Mouse (Mus musculus) stomach, embryonic 16.5 days (tissue): ENCODE data around the gene Olfr1390. TPM values are rescaled to one million over a fixed set of nuclear protein-coding genes. Genes with fewer than 3 reads are reported as not detected.
"Not testable (repeated sequence)": the region's sequence is repeated elsewhere in the genome, so short reads cannot be mapped to it uniquely, and the experiment has no call there.

Source experiments
- ATAC-seq: fragments of 200-750 bp; cut with Nextera tagmentation; 2 replicates; pipeline ENCODE4 v1.8.0; 2017; ENCODE audit warnings: moderate number of reproducible peaks, moderate TSS enrichment; ENCODE audit not compliant: insufficient read depth, low FRiP score
- H3K27ac ChIP-seq: fragments of 300-500 bp; sonication (generic); 2 replicates; pipeline ENCODE4 v1.5.1; 2014; ENCODE audit warnings: low read length
- H3K27me3 ChIP-seq: fragments of 300-500 bp; sonication (generic); 2 replicates; pipeline ENCODE4 v1.6.1; 2014; ENCODE audit warnings: low read length, control low read depth, mixed read lengths; ENCODE audit not compliant: control insufficient read depth, insufficient read depth
- H3K36me3 ChIP-seq: fragments of 300-500 bp; sonication (generic); 2 replicates; pipeline ENCODE4 v1.6.1; 2014; ENCODE audit warnings: low read length; ENCODE audit not compliant: control insufficient read depth, insufficient read depth
- H3K4me1 ChIP-seq: fragments of 300-500 bp; sonication (generic); 2 replicates; pipeline ENCODE4 v1.6.1; 2014; ENCODE audit warnings: low read length, control low read depth, mixed read lengths; ENCODE audit not compliant: control insufficient read depth, insufficient read depth
- H3K4me2 ChIP-seq: fragments of 300-500 bp; sonication (generic); 2 replicates; pipeline ENCODE4 v1.6.1; 2014; ENCODE audit warnings: low read depth, low read length, mixed read lengths
- H3K4me3 ChIP-seq: fragments of 300-500 bp; sonication (generic); replicated peaks from 2 replicates; pipeline ENCODE4 v1.5.1; 2014; ENCODE audit warnings: mild to moderate bottlenecking, low read length
- H3K9ac ChIP-seq: fragments of 300-500 bp; sonication (generic); 2 replicates; pipeline ENCODE4 v1.6.1; 2014; ENCODE audit warnings: low read length
- H3K9me3 ChIP-seq: fragments of 300-500 bp; sonication (generic); replicated peaks from 2 replicates; pipeline ENCODE4 v1.6.1; 2016; ENCODE audit warnings: low read length, control low read depth; ENCODE audit not compliant: control insufficient read depth
- WGBS: fragments of 180-500 bp; shearing (Covaris S2); extraction: QIAGEN DNeasy Blood & Tissue Kit; methylation state at CpG from one replicate; pipeline ENCODE4 v1.1.7; 2014; 5-methylcytosine and 5-hydroxymethylcytosine counted together
- polyA plus RNA-seq: library from polyadenylated mRNA; unstranded; fragments of >200 nt; fragmentation: Nextera tagmentation; extraction: Ambion mirVana; gene quantifications from 2 replicates; pipeline ENCODE4 v1.2.1, GENCODE M21; 2015

Gene Olfr1390
- not detected in 2 replicates for polyA plus RNA-seq

DNA sequence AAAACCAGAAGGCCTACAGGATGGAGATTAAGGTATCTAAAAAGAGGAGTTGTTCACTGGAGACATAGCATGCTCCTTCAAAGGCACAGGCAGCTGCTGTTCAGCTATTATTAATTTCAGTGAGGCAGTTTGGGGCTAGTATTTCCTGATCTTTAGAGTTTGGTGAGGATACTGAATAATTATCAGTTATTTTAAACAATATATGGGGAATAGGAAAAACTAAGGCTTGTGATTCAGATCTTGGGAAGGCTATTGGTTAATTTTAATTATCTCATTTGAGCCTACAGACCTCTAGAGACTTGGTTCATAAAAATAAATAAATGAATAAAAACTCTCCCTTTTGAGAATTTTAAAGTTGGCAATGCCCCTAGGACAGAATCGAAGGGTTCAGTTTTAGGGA is at the start of gene Olfr1390:
TSS of gene Olfr1390 (plus strand) at position 301 of the 400 bp plus-strand sequence.
- WGBS, result 85% methylated on average over 1 of the region's 1 CpGs
- Histone ChIP-seq H3K9me3 (no peaks in the 10 kb centered on the region), H3K27me3 (no peaks in the 10 kb centered on the region), H3K36me3 (no peaks in the 10 kb centered on the region), H3K27ac (no peak within 1 kb of the TSS), H3K4me2 (no peak within 1 kb of the TSS), H3K9ac (no peak within 1 kb of the TSS), H3K4me1 (no peaks in the 10 kb centered on the region), H3K4me3 (no peak within 1 kb of the TSS)
- ATAC-seq, result no peak

DNA sequence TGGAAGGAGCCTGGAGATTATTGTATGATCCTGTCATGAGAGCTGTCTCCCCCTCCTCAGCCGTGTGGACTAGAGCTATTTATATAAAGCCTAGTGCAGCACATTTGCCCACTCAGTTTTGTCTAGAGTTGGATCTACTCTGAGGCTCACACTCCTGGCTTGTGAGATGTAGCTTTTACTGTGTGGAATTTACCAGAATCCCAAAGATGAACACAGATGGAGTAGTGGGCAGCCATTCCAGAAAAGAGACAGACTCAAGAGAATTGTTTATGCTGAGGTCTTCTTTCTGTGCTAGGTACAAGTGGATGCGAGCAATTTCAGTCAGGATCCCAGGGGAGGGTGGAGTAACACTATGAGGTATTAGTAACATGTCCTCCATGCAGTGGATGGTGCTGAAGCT is 47.7 kb upstream of the Olfr1390 start:
- 67% methylated on average over 2 of the region's 2 CpGs for WGBS
- no peak overlapping the region for H3K27ac ChIP-seq
- no peak for ATAC-seq
- H3K36me3 ChIP-seq, result no peaks in the 10 kb centered on the region
- no peaks in the 10 kb centered on the region for H3K4me1 ChIP-seq
- H3K4me2 ChIP-seq, result no peak overlapping the region
- H3K4me3 ChIP-seq, result no peak overlapping the region
- H3K27me3 ChIP-seq, result no peaks in the 10 kb centered on the region
- H3K9ac ChIP-seq, result no peak overlapping the region
- H3K9me3 ChIP-seq, result no peaks in the 10 kb centered on the region

DNA sequence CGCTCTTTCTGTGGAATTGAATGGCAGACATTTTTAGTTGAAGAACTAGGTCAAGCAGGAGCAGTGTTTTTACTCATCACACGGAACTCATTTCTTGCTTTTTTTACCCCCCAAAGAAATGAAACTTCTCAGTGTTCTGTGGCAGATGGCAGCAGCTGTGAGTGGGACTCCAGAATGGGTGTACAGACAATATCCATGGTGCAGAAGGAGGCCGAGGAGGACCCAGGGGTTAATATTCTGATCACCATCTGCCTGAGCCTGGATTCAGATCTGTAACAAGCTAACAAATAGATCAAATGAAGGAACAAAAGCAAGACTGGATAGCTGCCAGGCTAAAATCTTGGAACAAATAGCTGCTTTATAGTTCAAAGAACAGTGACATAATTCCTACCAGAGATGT is 42.2 kb upstream of the Olfr1390 start:
- no peak overlapping the region for H3K27ac ChIP-seq
- H3K4me3 ChIP-seq, result no peak overlapping the region
- no peak overlapping the region for H3K4me2 ChIP-seq
- 57% methylated on average over 3 of the region's 3 CpGs for WGBS
- no peaks in the 10 kb centered on the region for H3K4me1 ChIP-seq
- ATAC-seq, result no peak
- no peaks in the 10 kb centered on the region for H3K9me3 ChIP-seq
- H3K9ac ChIP-seq, result no peak overlapping the region
- H3K36me3 ChIP-seq, result no peaks in the 10 kb centered on the region
- H3K27me3 ChIP-seq, result no peaks in the 10 kb centered on the region

DNA sequence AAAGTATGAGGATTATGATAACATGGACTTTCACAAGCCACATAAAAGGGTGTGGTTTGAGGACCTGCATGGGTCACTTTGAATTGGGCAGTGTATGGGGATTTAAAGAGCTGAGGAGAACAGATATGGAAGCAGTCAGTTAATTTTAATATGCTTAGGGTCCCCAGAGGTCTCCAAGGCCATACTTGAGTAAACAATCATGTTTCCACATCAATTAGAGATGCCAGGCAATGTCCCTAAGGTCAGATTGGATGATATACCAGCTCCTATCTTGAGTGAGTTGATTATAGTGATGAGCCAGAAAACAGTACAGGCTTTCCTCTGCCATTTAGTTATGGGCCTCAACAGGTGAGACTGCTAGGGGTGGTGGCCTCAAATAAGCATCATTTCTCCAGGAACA is 30.5 kb upstream of the Olfr1390 start, which contains the start of gene Olfr10:
TSS of gene Olfr10 (plus strand) at position 301 of the 400 bp plus-strand sequence.
- H3K27ac ChIP-seq, result no peak within 1 kb of the TSS
- no peaks in the 10 kb centered on the region for H3K27me3 ChIP-seq
- H3K4me1 ChIP-seq, result no peaks in the 10 kb centered on the region
- H3K36me3 ChIP-seq, result no peaks in the 10 kb centered on the region
- no peak within 1 kb of the TSS for H3K9ac ChIP-seq
- no peaks in the 10 kb centered on the region for H3K9me3 ChIP-seq
- no peak within 1 kb of the TSS for H3K4me3 ChIP-seq
- no peak within 1 kb of the TSS for H3K4me2 ChIP-seq
- no peak for ATAC-seq

DNA sequence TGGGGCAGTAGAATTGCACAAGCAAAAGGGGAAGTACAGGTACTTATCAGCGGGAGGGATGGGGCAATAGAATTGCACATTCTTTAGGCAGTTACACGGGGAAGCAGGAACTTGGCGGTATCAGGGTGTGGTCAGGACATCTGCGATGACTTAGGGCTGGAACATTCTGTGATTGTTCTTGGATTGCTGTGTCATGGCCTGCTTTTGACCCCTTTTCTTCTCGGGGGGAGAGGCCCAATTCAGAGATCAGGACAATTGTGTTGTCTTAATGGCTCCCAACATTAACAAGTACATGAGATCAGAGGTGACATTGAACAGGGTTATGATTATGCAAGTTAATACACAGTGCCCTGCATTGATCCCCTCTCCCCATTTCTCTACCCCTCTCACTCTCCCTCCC is 26.4 kb upstream of the Olfr1390 start:
- H3K9ac ChIP-seq, H3K4me1 ChIP-seq, H3K36me3 ChIP-seq, H3K4me2 ChIP-seq, H3K27ac ChIP-seq, ATAC-seq, H3K27me3 ChIP-seq, H3K9me3 ChIP-seq, H3K4me3 ChIP-seq: not testable (repeated sequence)
- WGBS, result 83% methylated on average over 5 of the region's 5 CpGs

DNA sequence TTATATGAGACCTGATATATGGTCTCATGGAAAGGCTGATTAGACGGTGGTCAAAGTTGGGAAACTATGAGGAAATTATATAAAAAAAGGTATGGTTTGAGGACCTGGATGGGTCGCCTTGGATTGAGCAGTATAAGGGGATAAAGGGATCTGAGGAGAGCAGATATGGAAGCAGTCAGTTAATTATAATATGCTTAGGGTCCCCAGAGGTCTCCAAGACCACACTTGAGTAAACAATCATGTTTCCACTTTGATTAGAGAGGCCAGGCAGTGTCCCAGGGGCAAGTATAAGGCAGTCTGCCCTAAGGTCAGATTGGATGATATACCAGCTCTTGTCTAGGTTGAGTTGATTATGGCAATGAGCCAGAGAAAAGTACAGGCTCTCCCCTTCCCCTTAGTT is 12.5 kb upstream of the Olfr1390 start, which contains the start of gene Olfr1391:
TSS of gene Olfr1391 (plus strand) at position 301 of the 400 bp plus-strand sequence.
- 73% methylated on average over 2 of the region's 2 CpGs for WGBS

DNA sequence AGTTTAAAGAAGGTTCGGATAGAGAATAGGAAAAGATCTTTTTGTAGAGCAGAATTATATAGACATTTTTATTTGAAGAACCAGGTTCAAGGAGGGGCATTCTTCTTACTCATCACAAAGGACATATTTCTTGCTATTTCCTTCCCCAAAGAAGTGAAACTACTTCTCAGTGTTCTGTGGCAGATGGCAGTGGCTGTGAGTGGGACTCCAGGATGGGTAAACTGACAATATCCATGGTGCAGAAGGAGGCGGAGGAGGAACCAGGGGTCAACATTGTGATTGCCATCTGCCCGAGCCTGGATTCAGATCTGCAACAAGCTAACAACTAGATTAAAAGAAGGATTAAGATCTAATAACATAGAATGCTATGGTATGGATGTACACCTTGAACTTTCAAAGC is 8.3 kb upstream of the Olfr1390 start:
- ATAC-seq, result no peak
- no peak overlapping the region for H3K4me3 ChIP-seq
- H3K9me3 ChIP-seq, result no peaks in the 10 kb centered on the region
- H3K27me3 ChIP-seq, result no peaks in the 10 kb centered on the region
- H3K4me2 ChIP-seq, result no peak overlapping the region
- WGBS, result 83% methylated on average over 3 of the region's 3 CpGs
- H3K9ac ChIP-seq, result no peak overlapping the region
- no peaks in the 10 kb centered on the region for H3K36me3 ChIP-seq
- H3K27ac ChIP-seq, result no peak overlapping the region
- no peaks in the 10 kb centered on the region for H3K4me1 ChIP-seq

More for the DNA sequence above, 12.5 kb upstream of the Olfr1390 start, which contains the start of gene Olfr1391:
- H3K9ac ChIP-seq, result no peak within 1 kb of the TSS
- H3K9me3 ChIP-seq, result no peaks in the 10 kb centered on the region
- no peaks in the 10 kb centered on the region for H3K27me3 ChIP-seq
- no peak within 1 kb of the TSS for H3K4me3 ChIP-seq
- no peak within 1 kb of the TSS for H3K4me2 ChIP-seq
- H3K36me3 ChIP-seq, result no peaks in the 10 kb centered on the region
- H3K4me1 ChIP-seq, result no peaks in the 10 kb centered on the region
- ATAC-seq, result no peak
- no peak within 1 kb of the TSS for H3K27ac ChIP-seq

DNA sequence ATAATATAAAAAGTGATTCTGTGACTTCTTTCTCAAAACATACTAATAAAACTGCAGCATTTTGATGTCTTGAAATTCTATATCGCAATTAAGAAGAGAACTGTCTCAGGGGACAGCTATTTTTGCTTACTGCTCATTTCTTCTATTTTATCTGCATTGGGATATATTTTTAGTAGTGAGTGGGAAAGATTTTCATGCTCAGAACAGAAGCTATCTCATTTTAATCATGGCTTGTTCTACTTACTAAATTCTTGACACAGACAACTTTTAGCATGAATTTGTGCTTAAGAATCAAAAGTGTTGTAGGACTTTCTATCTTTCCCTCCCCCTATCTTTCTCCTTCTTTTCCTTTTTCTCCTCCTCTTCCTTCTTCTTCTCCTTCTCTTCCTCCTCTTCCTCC is 5.3 kb upstream of the Olfr1390 start:
- WGBS, result 76% methylated on average over 1 of the region's 1 CpGs
- H3K9me3 ChIP-seq, result no peaks in the 10 kb centered on the region
- H3K4me3 ChIP-seq, result no peak overlapping the region
- H3K27me3 ChIP-seq, result no peaks in the 10 kb centered on the region
- H3K9ac ChIP-seq, result no peak overlapping the region
- no peak for ATAC-seq
- H3K36me3 ChIP-seq, result no peaks in the 10 kb centered on the region
- H3K27ac ChIP-seq, result no peak overlapping the region
- no peak overlapping the region for H3K4me2 ChIP-seq
- no peaks in the 10 kb centered on the region for H3K4me1 ChIP-seq

DNA sequence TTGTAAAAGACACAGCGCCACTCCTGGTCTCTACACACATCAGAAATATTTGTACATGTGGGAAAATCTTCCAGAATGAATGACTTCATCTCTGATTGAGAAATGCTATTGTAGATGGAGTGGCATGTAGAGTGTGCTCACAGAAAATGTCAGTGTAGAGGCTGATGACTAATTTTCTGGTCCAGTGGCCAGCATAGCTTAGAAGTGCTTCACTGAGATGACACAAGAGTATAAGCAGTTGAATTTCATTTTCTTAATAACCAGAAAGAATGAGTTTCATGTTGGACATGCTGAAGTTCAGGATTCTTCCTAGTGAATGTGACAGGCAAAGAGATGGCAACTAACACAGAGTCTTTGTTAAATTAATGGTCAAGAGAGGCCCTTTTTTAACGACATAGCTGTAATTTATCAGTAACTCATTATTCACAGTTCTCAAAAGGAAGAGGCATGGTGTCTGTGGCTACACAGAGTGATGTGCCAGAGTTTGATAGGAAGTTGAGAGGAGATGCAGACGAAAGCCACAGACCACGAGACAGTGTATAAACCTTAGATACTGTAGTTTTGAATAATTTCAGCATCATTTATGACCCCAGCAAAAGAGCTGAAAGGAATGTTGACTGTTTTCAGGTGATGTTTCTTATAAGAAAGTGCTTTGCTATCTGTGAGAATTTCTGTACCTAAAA is 2.3 kb downstream of the Olfr1390 start:
- H3K4me2 ChIP-seq, result no peak overlapping the region
- no peak overlapping the region for H3K4me3 ChIP-seq
- WGBS, result 63% methylated on average over 4 of the region's 4 CpGs
- no peak overlapping the region for H3K9ac ChIP-seq
- no peaks in the 10 kb centered on the region for H3K4me1 ChIP-seq
- no peak overlapping the region for H3K27ac ChIP-seq
- no peaks in the 10 kb centered on the region for H3K27me3 ChIP-seq
- H3K36me3 ChIP-seq, result no peaks in the 10 kb centered on the region
- no peak for ATAC-seq
- no peaks in the 10 kb centered on the region for H3K9me3 ChIP-seq
